Mouse (Mus musculus): Measurements from ENCODE around the gene Slc9a8.
"Not testable (repeated sequence)": the region's sequence is repeated elsewhere in the genome, so short reads cannot be mapped to it uniquely, and the experiment has no call there.

Gene Slc9a8

GRCm38 (mm10) chr2:167421330-167422149, at the start of gene Slc9a8:
Gene Slc9a8, plus strand, starts transcription at chr2:167421712.
- peak; percentile 82 for DNase-seq (ENCODE audit: low read depth, low spot score)

DNA sequence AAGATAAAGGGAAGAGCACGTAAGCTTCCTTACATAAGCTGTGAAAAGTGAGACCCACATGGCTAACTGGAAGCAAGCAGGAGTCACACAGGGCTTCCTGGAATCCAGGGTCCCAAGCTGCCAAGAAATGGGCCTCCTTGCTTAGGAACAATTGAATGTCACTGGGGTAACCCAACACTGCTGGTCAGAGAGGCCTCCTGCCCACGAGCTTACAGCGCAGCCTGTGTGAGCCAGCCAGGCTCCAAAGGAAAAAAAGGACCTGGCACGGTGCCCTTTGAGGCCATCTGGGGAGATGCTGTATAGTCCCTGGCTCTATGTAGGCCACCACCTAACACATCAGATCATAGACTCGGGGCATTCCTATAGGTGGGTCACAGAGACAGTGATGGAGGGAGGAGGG, 48.2 kb upstream of the Slc9a8 start:
- DNase-seq (ENCODE audit: low read depth, low spot score) = peak; percentile 27

GRCm38 (mm10) chr2:167374191-167374805, 47.2 kb upstream of the Slc9a8 start:
- no peak for DNase-seq (ENCODE audit: low read depth, low spot score)

GRCm38 (mm10) chr2:167375135-167375534, 46.4 kb upstream of the Slc9a8 start:
- no peak for DNase-seq (ENCODE audit: low read depth, low spot score)

GRCm38 (mm10) chr2:167375688-167376087, 45.8 kb upstream of the Slc9a8 start:
- DNase-seq (ENCODE audit: low read depth, low spot score) = no peak

GRCm38 (mm10) chr2:167376160-167376564, 45.4 kb upstream of the Slc9a8 start:
- DNase-seq (ENCODE audit: low read depth, low spot score) = no peak

DNA sequence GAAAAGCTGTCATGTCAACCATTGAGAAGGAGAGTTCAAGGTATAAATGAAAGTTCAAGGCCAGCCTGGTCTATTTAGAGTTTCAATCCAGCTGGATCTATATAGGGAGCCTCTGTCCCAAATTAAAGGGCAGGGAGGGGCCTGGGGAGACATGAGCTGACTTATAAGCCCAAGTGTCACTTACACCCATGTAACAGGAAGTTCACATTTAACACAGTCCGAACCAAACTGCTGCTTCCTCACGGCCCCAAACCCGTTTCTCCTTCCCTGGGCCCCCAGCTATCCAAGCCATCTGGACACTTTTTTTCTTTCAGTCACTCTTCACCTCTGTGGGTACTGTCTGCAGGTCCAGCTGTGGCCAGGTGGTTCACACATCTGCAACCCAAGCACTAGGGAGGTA, 43.8 kb upstream of the Slc9a8 start:
- DNase-seq (ENCODE audit: low read depth, low spot score) = no peak

DNA sequence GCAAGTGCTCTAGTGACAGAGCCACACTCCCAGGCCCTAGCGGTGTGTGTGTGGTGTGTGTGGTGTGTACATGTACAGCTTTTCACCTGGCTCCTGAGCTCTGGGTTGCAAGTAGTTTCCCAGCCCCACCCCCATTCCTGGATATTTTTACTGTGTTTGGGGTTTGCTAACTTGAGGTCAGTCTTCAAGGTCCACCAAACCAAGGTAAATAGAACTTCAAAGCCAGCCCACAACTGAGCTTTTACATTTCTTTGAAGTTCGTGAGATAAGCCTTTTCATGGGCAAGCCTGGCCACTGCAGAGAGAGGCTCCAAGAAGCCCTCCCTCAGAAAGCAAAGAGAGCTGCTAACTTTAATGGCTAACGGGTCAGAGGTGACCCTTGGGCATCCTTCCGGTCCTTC, 42.5 kb upstream of the Slc9a8 start:
- no peak for DNase-seq (ENCODE audit: low read depth, low spot score)

DNA sequence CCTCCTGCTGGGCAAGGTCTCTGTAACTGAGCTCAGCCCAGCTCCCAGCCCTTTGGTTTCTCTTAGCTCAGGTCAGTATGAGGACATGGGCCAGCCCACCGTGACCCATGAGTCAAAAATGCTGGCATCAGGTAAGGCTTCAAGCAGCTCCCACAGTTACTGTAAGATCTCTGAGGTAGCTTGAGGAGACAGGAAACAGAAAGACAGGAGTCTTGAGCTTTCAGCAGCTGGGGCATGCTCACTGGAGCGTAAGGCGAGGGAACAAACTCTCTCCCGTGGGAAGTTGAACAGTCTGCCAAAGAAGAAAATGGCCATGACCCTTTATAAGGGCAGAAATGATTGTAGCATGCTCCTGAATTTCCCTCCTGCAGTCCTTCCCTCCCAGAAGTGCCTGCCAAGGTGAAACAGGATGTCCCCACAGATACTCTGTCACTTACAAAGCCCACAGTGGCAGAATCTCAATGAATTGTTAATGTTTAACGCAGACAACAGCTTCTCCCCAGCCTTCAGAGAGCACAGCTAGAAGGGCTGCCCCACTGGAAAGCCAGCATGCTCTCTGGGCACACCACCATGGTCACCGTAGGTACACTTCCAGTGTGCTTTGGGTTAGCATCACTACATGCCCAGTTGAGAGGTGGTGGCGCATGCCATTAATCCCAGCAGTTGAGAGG, 40.8 kb upstream of the Slc9a8 start:
- DNase-seq (ENCODE audit: low read depth, low spot score) = no peak

GRCm38 (mm10) chr2:167381596-167381995, 39.9 kb upstream of the Slc9a8 start:
- DNase-seq (ENCODE audit: low read depth, low spot score) = no peak

DNA sequence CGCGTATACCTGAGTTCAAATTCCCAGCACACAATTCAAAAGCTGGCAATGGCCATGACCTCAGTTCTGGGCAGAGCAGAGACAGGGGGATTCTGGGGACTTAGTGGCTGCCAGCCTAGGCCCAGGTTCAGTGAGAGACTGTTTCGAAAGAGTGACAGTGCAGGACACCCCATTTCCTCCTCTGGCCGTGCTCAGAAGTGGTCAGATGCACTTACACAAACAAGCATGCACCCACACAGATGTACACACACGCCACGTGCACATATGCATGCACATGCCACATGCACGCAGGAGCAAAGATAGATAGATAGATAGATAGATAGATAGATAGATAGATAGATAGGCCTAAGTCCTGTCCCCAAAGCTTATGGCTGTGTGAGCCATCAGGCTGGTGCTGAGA, 39.1 kb upstream of the Slc9a8 start:
- DNase-seq (ENCODE audit: low read depth, low spot score) = no peak

- DNase-seq (ENCODE audit: low read depth, low spot score) = no peak
These were observed 37.8 kb upstream of the Slc9a8 start for GRCm38 (mm10) chr2:167383666-167384083.

GRCm38 (mm10) chr2:167386456-167386855, 35.1 kb upstream of the Slc9a8 start:
- no peak for DNase-seq (ENCODE audit: low read depth, low spot score)

DNA sequence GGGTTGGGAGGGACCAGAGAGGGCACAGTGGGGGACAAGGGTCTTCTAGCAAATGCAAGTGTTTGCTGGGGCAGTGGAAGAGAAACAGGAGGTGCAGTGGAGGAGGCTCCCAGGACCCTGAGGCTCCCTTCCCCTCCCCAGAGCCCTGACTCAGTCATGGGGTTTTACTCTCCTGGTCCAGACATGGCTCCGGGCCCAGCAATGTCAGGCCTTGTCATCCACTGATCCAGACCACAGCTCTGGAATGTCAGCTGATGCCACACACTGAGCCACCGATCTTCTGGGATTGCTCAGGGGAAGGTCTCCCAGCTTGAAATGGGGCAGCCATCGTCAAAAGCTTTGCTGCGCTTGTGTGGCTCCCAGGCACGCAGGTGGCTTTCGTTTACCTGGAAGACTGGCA, 34.5 kb upstream of the Slc9a8 start:
- DNase-seq (ENCODE audit: low read depth, low spot score) = no peak

- no peak for DNase-seq (ENCODE audit: low read depth, low spot score)
These were observed 27.1 kb upstream of the Slc9a8 start for GRCm38 (mm10) chr2:167394426-167394825.

DNA sequence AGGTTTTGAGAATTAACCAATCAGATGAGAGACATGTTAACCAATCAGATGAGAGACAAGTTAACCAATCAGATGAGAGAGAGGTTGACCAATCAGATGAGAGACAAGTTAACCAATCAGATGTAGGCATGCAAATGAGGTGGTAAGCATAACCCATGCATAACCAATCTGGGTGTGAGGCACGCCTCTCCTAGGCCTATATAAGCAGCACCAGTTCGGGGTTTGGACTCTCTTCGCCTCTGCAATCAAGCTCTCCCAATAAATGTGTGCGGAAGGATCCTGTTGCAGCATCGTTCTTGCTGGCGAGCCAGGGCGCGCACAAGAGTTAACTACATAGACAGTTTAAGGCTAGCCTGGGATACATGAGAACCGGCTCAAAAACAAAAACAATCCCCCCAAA, 25.1 kb upstream of the Slc9a8 start:
- DNase-seq (ENCODE audit: low read depth, low spot score) = not testable (repeated sequence)

DNA sequence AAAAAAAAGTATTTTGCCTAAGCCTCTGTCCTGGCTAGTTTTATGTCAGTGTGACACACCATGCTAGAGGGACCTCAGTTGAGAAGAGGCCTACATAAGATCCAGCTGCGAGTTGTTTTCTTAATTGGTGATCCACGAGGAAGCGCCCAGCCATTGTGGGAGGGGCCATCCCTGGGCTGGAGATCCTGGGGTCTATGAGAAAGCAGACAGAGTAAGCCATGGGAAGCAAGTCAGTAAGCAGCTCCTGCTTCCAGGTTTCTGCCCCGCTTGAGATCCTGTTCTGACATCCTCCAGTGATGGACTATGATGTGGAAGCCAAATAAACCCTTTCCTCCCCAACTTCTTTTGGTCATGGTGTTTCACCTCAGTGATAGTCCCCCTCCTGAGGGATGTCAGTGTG, 22.5 kb upstream of the Slc9a8 start:
- DNase-seq (ENCODE audit: low read depth, low spot score) = no peak

DNA sequence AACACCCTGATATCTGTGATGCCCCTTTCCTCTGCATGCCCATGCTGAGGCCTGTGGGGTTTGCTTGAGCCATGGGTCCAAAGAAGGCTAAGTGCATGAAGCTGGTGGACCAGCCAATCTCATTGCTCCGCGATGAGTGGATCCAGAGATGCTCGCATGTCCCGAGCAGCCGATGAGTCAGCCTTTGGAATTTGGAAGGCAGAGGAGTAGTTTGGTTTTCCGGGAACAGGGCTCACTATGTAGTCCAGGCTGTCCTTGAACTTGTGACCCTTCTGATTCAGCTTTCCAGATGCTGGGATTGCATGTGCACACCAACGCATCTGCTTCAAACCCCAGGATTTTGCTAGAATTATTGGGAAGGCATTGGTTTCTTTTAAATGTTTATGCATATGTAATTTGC, 21.9 kb upstream of the Slc9a8 start:
- DNase-seq (ENCODE audit: low read depth, low spot score) = no peak

DNA sequence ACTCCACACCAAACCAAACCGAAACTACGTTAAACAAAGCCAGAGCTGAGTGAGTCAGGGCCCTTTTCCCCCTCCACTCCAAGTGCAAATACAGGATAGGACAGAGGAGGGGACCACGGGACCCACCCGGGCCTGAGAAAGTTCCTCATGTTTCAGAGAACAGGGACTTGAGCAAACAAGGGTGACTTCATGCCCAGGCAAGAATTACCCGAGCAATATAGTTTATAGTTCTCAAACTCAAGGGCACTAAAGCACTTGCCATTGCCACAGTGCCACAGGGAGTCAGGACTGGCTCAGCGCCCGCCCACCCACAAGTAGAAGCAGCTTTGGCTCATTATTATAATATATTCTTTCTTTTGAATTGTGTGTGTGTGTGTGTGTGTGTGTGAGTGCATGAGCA, 18.4 kb upstream of the Slc9a8 start:
- DNase-seq (ENCODE audit: low read depth, low spot score) = no peak

GRCm38 (mm10) chr2:167405101-167405880, 16.2 kb upstream of the Slc9a8 start:
- DNase-seq (ENCODE audit: low read depth, low spot score) = no peak

GRCm38 (mm10) chr2:167407296-167407929, 14.1 kb upstream of the Slc9a8 start:
- DNase-seq (ENCODE audit: low read depth, low spot score) = no peak

All from retina, postnatal 7 days (tissue).